Mouse (Mus musculus): ENCODE measurements at regions not wholly inside any gene's neighbourhood (a gene's known extent, or its start where the extent isn't known, plus 50 kb on each side); places are given as distances from the start of the nearest gene placed in this dataset.

GRCm38 (mm10) chr14:106199536-106200319 lies 93.7 kb downstream of the Trim52 start:
- peaks cover 0 to 15% of the 10 kb centered on the region in 2 experiments; a peak in 2 of 4 replicates for H3K36me3 ChIP-seq (ENCODE audit: control insufficient read depth in 1 of 2, insufficient read depth in 2 of 2, low read length in 2 of 2)
- H3K4me3 ChIP-seq (ENCODE audit: control insufficient read depth in 1 of 2, insufficient read depth in 1 of 2, low read depth in 2 of 2, low read length in 2 of 2), result no peak overlapping the region
- no peak overlapping the region for H3K9ac ChIP-seq (ENCODE audit: control insufficient read depth, low read depth, low read length, poor library complexity, severe bottlenecking)
- H3K9me3 ChIP-seq (replicated peaks; ENCODE audit: insufficient read depth, low read length), result no peaks in the 10 kb centered on the region
- no peaks in the 10 kb centered on the region for H3K79me2 ChIP-seq (ENCODE audit: control insufficient read depth, insufficient read depth, low read length, poor library complexity)
- H3K27ac ChIP-seq (ENCODE audit: control insufficient read depth, low read depth, low read length), result no peak overlapping the region
- H3K4me1 ChIP-seq (ENCODE audit: control insufficient read depth in 1 of 2, insufficient read depth in 2 of 2, low read length in 2 of 2), result peaks cover 0 to 13% of the 10 kb centered on the region in 2 experiments; a peak in 2 of 4 replicates
- no peaks in the 10 kb centered on the region for H3K27me3 ChIP-seq (ENCODE audit: control insufficient read depth in 1 of 2, insufficient read depth in 2 of 2, low read length in 2 of 2)
- no peak for DNase-seq (ENCODE audit: low read depth, low spot score)
- no peak for TF ChIP-seq MXI1 (IDR thresholded peaks at IDR 0.05; ENCODE audit: low read depth, low read length)
- no peak for TF ChIP-seq MAX (IDR thresholded peaks at IDR 0.05; ENCODE audit: low read length)
- no peak for TF ChIP-seq ELF1 (IDR thresholded peaks at IDR 0.05; ENCODE audit: low read depth, low read length)
- no peak for TF ChIP-seq EP300 (IDR thresholded peaks at IDR 0.05; ENCODE audit: low read depth in 1 of 2, low read length in 2 of 2)
- TF ChIP-seq ZKSCAN1 (IDR thresholded peaks at IDR 0.05; ENCODE audit: low read depth, low read length), result no peak
- no peak for TF ChIP-seq NELFE (IDR thresholded peaks at IDR 0.05; ENCODE audit: low read depth, low read length)
- TF ChIP-seq MYB (IDR thresholded peaks at IDR 0.05; ENCODE audit: low read depth, low read length), result no peak
- TF ChIP-seq TBP (IDR thresholded peaks at IDR 0.05; ENCODE audit: low read depth, low read length), result no peak
- TF ChIP-seq POLR2AphosphoS2 (IDR thresholded peaks at IDR 0.05; ENCODE audit: low read length), result no peak
- TF ChIP-seq HCFC1 (IDR thresholded peaks at IDR 0.05; ENCODE audit: low read depth, low read length), result no peak
- no peak for TF ChIP-seq E2F4 (IDR thresholded peaks at IDR 0.05; ENCODE audit: borderline replicate concordance, low read depth, low read length)
- no peak for TF ChIP-seq MYC (IDR thresholded peaks at IDR 0.05; ENCODE audit: low read depth, low read length)
- TF ChIP-seq ETS1 (IDR thresholded peaks at IDR 0.05; ENCODE audit: low read depth, low read length), result no peak
- no peak for TF ChIP-seq ZC3H11A (IDR thresholded peaks at IDR 0.05; ENCODE audit: low read depth, low read length)
- TF ChIP-seq BHLHE40 (IDR thresholded peaks at IDR 0.05; ENCODE audit: borderline replicate concordance, low read depth, low read length), result no peak
- TF ChIP-seq GATA1 (IDR thresholded peaks at IDR 0.05; ENCODE audit: low read depth, low read length), result no peak
- TF ChIP-seq SMC3 (IDR thresholded peaks at IDR 0.05; ENCODE audit: low read depth, low read length), result no peak
- TF ChIP-seq USF1 (IDR thresholded peaks at IDR 0.05; ENCODE audit: low read depth, low read length), result no peak
- no peak for TF ChIP-seq RAD21 (IDR thresholded peaks at IDR 0.05; ENCODE audit: low read depth, low read length)

- Histone ChIP-seq H3K4me3 (ENCODE audit: control insufficient read depth in 1 of 2, insufficient read depth in 1 of 2, low read depth in 2 of 2, low read length in 2 of 2) (no peak overlapping the region), H3K27me3 (ENCODE audit: control insufficient read depth in 1 of 2, insufficient read depth in 2 of 2, low read length in 2 of 2) (no peaks in the 10 kb centered on the region), H3K9ac (ENCODE audit: control insufficient read depth, low read depth, low read length, poor library complexity, severe bottlenecking) (no peak overlapping the region), H3K36me3 (ENCODE audit: control insufficient read depth in 1 of 2, insufficient read depth in 2 of 2, low read length in 2 of 2) (no peaks in the 10 kb centered on the region), H3K4me1 (ENCODE audit: control insufficient read depth in 1 of 2, insufficient read depth in 2 of 2, low read length in 2 of 2) (no peaks in the 10 kb centered on the region), H3K79me2 (ENCODE audit: control insufficient read depth, insufficient read depth, low read length, poor library complexity) (no peaks in the 10 kb centered on the region), H3K27ac (ENCODE audit: control insufficient read depth, low read depth, low read length) (no peak overlapping the region), H3K9me3 (replicated peaks; ENCODE audit: insufficient read depth, low read length) (no peaks in the 10 kb centered on the region)
- no peak for DNase-seq (ENCODE audit: low read depth, low spot score)
- TF ChIP-seq ETS1 (IDR thresholded peaks at IDR 0.05; ENCODE audit: low read depth, low read length) (no peak), CHD2 (IDR thresholded peaks at IDR 0.05; ENCODE audit: low read length) (no peak), NRF1 (IDR thresholded peaks at IDR 0.05; ENCODE audit: insufficient read depth, low read depth, low read length, poor library complexity, severe bottlenecking) (no peak), MAZ (IDR thresholded peaks at IDR 0.05; ENCODE audit: low read depth, low read length) (no peak), CHD1 (IDR thresholded peaks at IDR 0.05; ENCODE audit: low read depth, low read length) (no peak), POLR2AphosphoS5 (IDR thresholded peaks at IDR 0.05; ENCODE audit: borderline replicate concordance, low read depth, low read length) (no peak), GABPA (IDR thresholded peaks at IDR 0.05; ENCODE audit: low read depth, low read length) (no peak), POLR2A (IDR thresholded peaks at IDR 0.05; ENCODE audit: control insufficient read depth in 1 of 2, insufficient read depth in 1 of 2, low read depth in 1 of 2, low read length in 2 of 2, poor library complexity in 1 of 2) (no peak), MYC (IDR thresholded peaks at IDR 0.05; ENCODE audit: low read depth, low read length) (no peak), ZMIZ1 (IDR thresholded peaks at IDR 0.05; ENCODE audit: low read depth, low read length) (no peak)
Observed at GRCm38 (mm10) chr14:106211062-106211461, 105.1 kb downstream of the Trim52 start.

Data from MEL (cell line).